Mouse (Mus musculus) kidney, adult 2 months (tissue): ENCODE data around the gene Ccdc17.

Experiments
- CTCF ChIP-seq: fragments of 200-500 bp; conservative IDR thresholded peaks from 2 replicates; pipeline ENCODE4 v1.5.1; 2011; ENCODE audit warnings: low read depth, mild to moderate bottlenecking, control low read depth, low read length, moderate library complexity, mixed read lengths; ENCODE audit not compliant: insufficient read depth, insufficient read length
- POLR2A ChIP-seq: fragments of 200-500 bp; IDR thresholded peaks from one replicate; pipeline ENCODE4 v1.6.1; 2011; ENCODE audit warnings: low read depth, low read length, control low read depth

GRCm38 (mm10) chr4:116645624-116646023 is 49.2 kb downstream of the Ccdc17 start:
- TF ChIP-seq CTCF = no peak
- no peak for TF ChIP-seq POLR2A
